Mouse (Mus musculus) neural tube, embryonic 14.5 days (tissue): ENCODE measurements around the gene Tmem81. TPM values are rescaled to one million over a fixed set of nuclear protein-coding genes. Genes with fewer than 3 reads are reported as not detected.

Source experiments
- ATAC-seq: fragments of 200-750 bp; cut with Nextera tagmentation; 2 replicates; pipeline ENCODE4 v1.8.0; 2017; ENCODE audit warnings: low read depth, mild to moderate bottlenecking, moderate TSS enrichment, moderate library complexity
- H3K27ac ChIP-seq: fragments of 300-500 bp; sonication (generic); 2 replicates; pipeline ENCODE4 v1.5.1; 2014; ENCODE audit warnings: low read depth, mild to moderate bottlenecking, control low read depth, low read length, moderate library complexity, mixed read lengths
- H3K27me3 ChIP-seq: fragments of 300-500 bp; sonication (generic); 2 replicates; pipeline ENCODE4 v1.6.1; 2014; ENCODE audit warnings: low read length; ENCODE audit not compliant: control insufficient read depth, insufficient read depth
- H3K36me3 ChIP-seq: fragments of 300-500 bp; sonication (generic); 2 replicates; pipeline ENCODE4 v1.6.1; 2014; ENCODE audit warnings: low read length, mixed read lengths; ENCODE audit not compliant: control insufficient read depth, insufficient read depth
- H3K4me1 ChIP-seq: fragments of 300-500 bp; sonication (generic); 2 replicates; pipeline ENCODE4 v1.6.1; 2014; ENCODE audit warnings: low read length; ENCODE audit not compliant: control insufficient read depth, insufficient read depth
- H3K4me2 ChIP-seq: fragments of 300-500 bp; sonication (generic); 2 replicates; pipeline ENCODE4 v1.6.1; 2014; ENCODE audit warnings: mild to moderate bottlenecking, low read depth, low read length, control low read depth
- H3K4me3 ChIP-seq: fragments of 300-500 bp; sonication (generic); 2 replicates; pipeline ENCODE4 v1.5.1; 2014; ENCODE audit warnings: low read depth, low read length, control low read depth, mixed read lengths
- H3K9ac ChIP-seq: fragments of 300-500 bp; sonication (generic); replicated peaks from 2 replicates; pipeline ENCODE4 v1.6.1; 2014; ENCODE audit warnings: low read depth, mild to moderate bottlenecking, control low read depth, low read length, mixed read lengths
- H3K9me3 ChIP-seq: fragments of 300-500 bp; sonication (generic); 2 replicates; pipeline ENCODE4 v1.6.1; 2016; ENCODE audit warnings: low read length; ENCODE audit not compliant: control insufficient read depth
- whole genome bisulfite sequencing: fragments of 180-500 bp; shearing (Covaris S2); extraction: QIAGEN DNeasy Blood & Tissue Kit; methylation state at CpG from one replicate; pipeline ENCODE4 v1.1.7; 2014; 5-methylcytosine and 5-hydroxymethylcytosine counted together
- polyA plus RNA-seq: library from polyadenylated mRNA; unstranded; fragments of >200 nt; fragmentation: Nextera tagmentation; extraction: Ambion mirVana; gene quantifications from 2 replicates; pipeline ENCODE4 v1.2.1, GENCODE M21; 2014

The Tmem81 gene
- polyA plus RNA-seq, 1 experiment from 2014 or later = 0.60 TPM

GRCm38 (mm10) chr1:132523920-132524319 is 17.9 kb downstream of the Tmem81 start:
- ATAC-seq = no peak
- Histone ChIP-seq H3K4me2 (no peak overlapping the region), H3K36me3 (peaks cover 20% of the 10 kb centered on the region), H3K9ac (no peak overlapping the region), H3K4me1 (peaks cover 6% of the 10 kb centered on the region; the same call in 1 of the 2 replicates), H3K27ac (no peak overlapping the region), H3K27me3 (no peaks in the 10 kb centered on the region), H3K9me3 (no peaks in the 10 kb centered on the region), H3K4me3 (no peak overlapping the region)
- WGBS = 31% methylated on average over 4 of the region's 4 CpGs

GRCm38 (mm10) chr1:132525832-132526231 is 19.8 kb downstream of the Tmem81 start:
- Histone ChIP-seq H3K4me3 (no peak overlapping the region), H3K4me1 (peaks cover 14% of the 10 kb centered on the region; the same call in 1 of the 2 replicates), H3K9me3 (no peaks in the 10 kb centered on the region), H3K27me3 (no peaks in the 10 kb centered on the region), H3K36me3 (peaks cover 15% of the 10 kb centered on the region), H3K4me2 (0 out of 2 replicates have a peak overlapping the region, but pooled peaks have one; percentile 4), H3K9ac (peak overlapping the region; percentile 39; the same call in 1 of the 2 replicates), H3K27ac (peak overlapping the region; percentile 85)
- WGBS = 10% methylated on average over 10 of the region's 10 CpGs
- ATAC-seq = peak; percentile 71

- H3K9me3 ChIP-seq = no peaks in the 10 kb centered on the region
- peaks cover 18% of the 10 kb centered on the region; the same call in 1 of the 2 replicates for H3K4me1 ChIP-seq
- 95% methylated on average over 13 of the region's 13 CpGs for WGBS
- H3K4me3 ChIP-seq = no peak overlapping the region
- no peak for ATAC-seq
- H3K4me2 ChIP-seq = no peak overlapping the region
- no peak overlapping the region for H3K9ac ChIP-seq
- no peaks in the 10 kb centered on the region for H3K27me3 ChIP-seq
- H3K36me3 ChIP-seq = peaks cover under 1% of the 10 kb centered on the region; the same call in 1 of the 2 replicates
- no peak overlapping the region for H3K27ac ChIP-seq
These were observed 22.0 kb downstream of the Tmem81 start for GRCm38 (mm10) chr1:132528071-132528470.

GRCm38 (mm10) chr1:132528647-132529334 is 22.8 kb downstream of the Tmem81 start:
- Histone ChIP-seq H3K4me1 (peaks cover 23% of the 10 kb centered on the region), H3K4me3 (no peak overlapping the region), H3K27me3 (no peaks in the 10 kb centered on the region), H3K9me3 (no peaks in the 10 kb centered on the region), H3K27ac (no peak overlapping the region), H3K9ac (no peak overlapping the region), H3K4me2 (no peak overlapping the region), H3K36me3 (no peaks in the 10 kb centered on the region; the same call in 1 of the 2 replicates)
- no peak for ATAC-seq
- WGBS = 86% methylated on average over 19 of the region's 19 CpGs

- 6% methylated on average over 5 of the region's 5 CpGs for WGBS
- H3K4me1 ChIP-seq = peaks cover 35% of the 10 kb centered on the region
- H3K27me3 ChIP-seq = no peaks in the 10 kb centered on the region
- no peaks in the 10 kb centered on the region for H3K9me3 ChIP-seq
- no peak overlapping the region for H3K4me3 ChIP-seq
- ATAC-seq = peak; percentile 57
- H3K4me2 ChIP-seq = no peak overlapping the region
- peak overlapping the region; percentile 46 for H3K27ac ChIP-seq
- no peaks in the 10 kb centered on the region; the same call in 1 of the 2 replicates for H3K36me3 ChIP-seq
- no peak overlapping the region for H3K9ac ChIP-seq
These were observed 24.7 kb downstream of the Tmem81 start for GRCm38 (mm10) chr1:132530631-132531191.

GRCm38 (mm10) chr1:132532521-132532920 is 26.5 kb downstream of the Tmem81 start:
- H3K36me3 ChIP-seq = no peaks in the 10 kb centered on the region; the same call in 1 of the 2 replicates
- no peak overlapping the region for H3K9ac ChIP-seq
- H3K4me3 ChIP-seq = no peak overlapping the region
- H3K9me3 ChIP-seq = no peaks in the 10 kb centered on the region
- no peak overlapping the region; the same call in 1 of the 2 replicates for H3K27ac ChIP-seq
- no peak overlapping the region for H3K4me2 ChIP-seq
- WGBS = 71% methylated on average over 9 of the region's 9 CpGs
- ATAC-seq = no peak
- H3K27me3 ChIP-seq = no peaks in the 10 kb centered on the region
- H3K4me1 ChIP-seq = peaks cover 29% of the 10 kb centered on the region

- WGBS = 10% methylated on average over 7 of the region's 8 CpGs
- Histone ChIP-seq H3K9me3 (no peaks in the 10 kb centered on the region), H3K4me2 (no peak overlapping the region; the same call in 1 of the 2 replicates), H3K27me3 (no peaks in the 10 kb centered on the region), H3K27ac (peak overlapping the region; percentile 60; the same call in 1 of the 2 replicates), H3K9ac (peak overlapping the region; percentile 25; the same call in 1 of the 2 replicates), H3K4me1 (peaks cover 29% of the 10 kb centered on the region), H3K4me3 (no peak overlapping the region), H3K36me3 (no peaks in the 10 kb centered on the region)
- ATAC-seq = 0 out of 2 replicates have a peak, but pooled peaks have one; percentile 13
These were observed 27.8 kb downstream of the Tmem81 start for GRCm38 (mm10) chr1:132533840-132534239.

GRCm38 (mm10) chr1:132535541-132535940 is 29.5 kb downstream of the Tmem81 start:
- Histone ChIP-seq H3K4me2 (no peak overlapping the region), H3K27ac (no peak overlapping the region), H3K27me3 (no peaks in the 10 kb centered on the region), H3K36me3 (no peaks in the 10 kb centered on the region), H3K4me3 (no peak overlapping the region), H3K9me3 (no peaks in the 10 kb centered on the region), H3K4me1 (peaks cover 28% of the 10 kb centered on the region), H3K9ac (no peak overlapping the region)
- ATAC-seq = no peak
- 89% methylated on average over 4 of the region's 4 CpGs for WGBS

- ATAC-seq = no peak
- Histone ChIP-seq H3K4me1 (peaks cover 29% of the 10 kb centered on the region), H3K27ac (no peak overlapping the region), H3K9me3 (no peaks in the 10 kb centered on the region), H3K4me3 (no peak overlapping the region), H3K4me2 (no peak overlapping the region), H3K27me3 (no peaks in the 10 kb centered on the region), H3K36me3 (no peaks in the 10 kb centered on the region), H3K9ac (no peak overlapping the region)
- 70% methylated on average over 3 of the region's 3 CpGs for WGBS
These were observed 30.4 kb downstream of the Tmem81 start for GRCm38 (mm10) chr1:132536416-132536815.
